Mouse (Mus musculus) MN1 (cell line): Measurements from ENCODE around the gene Gm11757.
"Not testable (repeated sequence)": the region's sequence is repeated elsewhere in the genome, so short reads cannot be mapped to it uniquely, and the experiment has no call there.

Experiments
- DNase-seq: peaks from one replicate; pipeline ENCODE4 v3.0.0-alpha.2; 2016; ENCODE audit warnings: low spot score

Gene Gm11757

DNA sequence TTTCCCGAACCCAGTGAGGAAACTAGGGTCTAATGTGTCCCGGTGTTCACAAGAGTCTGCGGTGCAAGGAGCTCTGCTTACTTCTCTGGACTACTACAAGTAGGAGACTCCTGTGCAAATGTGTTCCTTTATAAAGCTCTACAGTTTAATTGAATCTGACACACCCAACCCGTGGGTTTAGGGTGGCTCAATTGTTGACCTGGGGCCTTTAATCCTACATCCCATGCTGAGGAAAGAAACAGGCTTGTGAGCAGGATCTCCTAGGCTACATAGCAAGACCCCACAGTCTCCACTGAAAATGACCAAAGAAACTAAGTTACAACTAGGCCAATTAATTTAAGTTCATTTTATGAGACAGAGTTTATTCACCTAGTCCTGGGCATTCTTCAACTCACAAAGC lies at the start of gene Gm11757:
Gene Gm11757 (minus strand): TSS at position 101 of the 400 bp plus-strand sequence.
- DNase-seq = not testable (repeated sequence)

- DNase-seq = not testable (repeated sequence)
Observed at GRCm38 (mm10) chr4:73920660-73921059, 29.7 kb upstream of the Gm11757 start, which contains the start of gene Gm11756. Gene Gm11756, minus strand, starts transcription at chr4:73920760.

GRCm38 (mm10) chr4:73905853-73906252 lies 14.9 kb upstream of the Gm11757 start, which contains the start of gene Gm13871:
Gene Gm13871, minus strand, starts transcription at chr4:73905953.
- not testable (repeated sequence) for DNase-seq

DNA sequence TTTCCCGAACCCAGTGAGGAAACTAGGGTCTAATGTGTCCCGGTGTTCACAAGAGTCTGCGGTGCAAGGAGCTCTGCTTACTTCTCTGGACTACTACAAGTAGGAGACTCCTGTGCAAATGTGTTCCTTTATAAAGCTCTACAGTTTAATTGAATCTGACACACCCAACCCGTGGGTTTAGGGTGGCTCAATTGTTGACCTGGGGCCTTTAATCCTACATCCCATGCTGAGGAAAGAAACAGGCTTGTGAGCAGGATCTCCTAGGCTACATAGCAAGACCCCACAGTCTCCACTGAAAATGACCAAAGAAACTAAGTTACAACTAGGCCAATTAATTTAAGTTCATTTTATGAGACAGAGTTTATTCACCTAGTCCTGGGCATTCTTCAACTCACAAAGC lies 14.7 kb downstream of the Gm11757 start, which contains the start of gene Gm11758:
Gene Gm11758 (minus strand): TSS at position 101 of the 400 bp plus-strand sequence.
- not testable (repeated sequence) for DNase-seq
